Mouse (Mus musculus): ENCODE measurements around the gene Npepps.
A peak's percentile ranks its signal among the peaks of the same experiment; 100 is the strongest.
"Not testable (repeated sequence)": the region's sequence is repeated elsewhere in the genome, so short reads cannot be mapped to it uniquely, and the experiment has no call there.

The Npepps gene

GRCm38 (mm10) chr11:97280216-97280861 lies at the start of gene Npepps:
Npepps (minus strand) TSS chr11:97280638.
- DNase-seq (ENCODE audit: low spot score), result no peak

GRCm38 (mm10) chr11:97328148-97328547 lies 47.7 kb upstream of the Npepps start:
- DNase-seq (ENCODE audit: low spot score), result no peak

GRCm38 (mm10) chr11:97325224-97325623 lies 44.8 kb upstream of the Npepps start:
- DNase-seq (ENCODE audit: low spot score), result no peak

- not testable (repeated sequence) for DNase-seq (ENCODE audit: low spot score)
Observed at GRCm38 (mm10) chr11:97321894-97322600, 41.6 kb upstream of the Npepps start.

GRCm38 (mm10) chr11:97321197-97321596 lies 40.8 kb upstream of the Npepps start:
- no peak for DNase-seq (ENCODE audit: low spot score)

- DNase-seq (ENCODE audit: low spot score), result peak; percentile 95
Observed at GRCm38 (mm10) chr11:97315504-97316503, 35.4 kb upstream of the Npepps start, which contains the start of gene Mrpl45. Mrpl45 (plus strand) TSS chr11:97315716.

- no peak for DNase-seq (ENCODE audit: low spot score)
Observed at GRCm38 (mm10) chr11:97314751-97315503, 34.5 kb upstream of the Npepps start.

GRCm38 (mm10) chr11:97314110-97314509 lies 33.7 kb upstream of the Npepps start:
- no peak for DNase-seq (ENCODE audit: low spot score)

GRCm38 (mm10) chr11:97312871-97313270 lies 32.4 kb upstream of the Npepps start:
- not testable (repeated sequence) for DNase-seq (ENCODE audit: low spot score)

GRCm38 (mm10) chr11:97310895-97311631 lies 30.6 kb upstream of the Npepps start:
- DNase-seq (ENCODE audit: low spot score), result no peak

- peak; percentile 71 for DNase-seq (ENCODE audit: low spot score)
Observed at GRCm38 (mm10) chr11:97309911-97310571, 29.6 kb upstream of the Npepps start.

GRCm38 (mm10) chr11:97309451-97309836 lies 29.0 kb upstream of the Npepps start:
- no peak for DNase-seq (ENCODE audit: low spot score)

GRCm38 (mm10) chr11:97308806-97309450 lies 28.5 kb upstream of the Npepps start:
- no peak for DNase-seq (ENCODE audit: low spot score)

GRCm38 (mm10) chr11:97307294-97308069 lies 27.0 kb upstream of the Npepps start:
- no peak for DNase-seq (ENCODE audit: low spot score)

GRCm38 (mm10) chr11:97304631-97305030 lies 24.2 kb upstream of the Npepps start:
- DNase-seq (ENCODE audit: low spot score), result no peak

GRCm38 (mm10) chr11:97302231-97302781 lies 21.9 kb upstream of the Npepps start:
- no peak for DNase-seq (ENCODE audit: low spot score)

GRCm38 (mm10) chr11:97301406-97301805 lies 21.0 kb upstream of the Npepps start:
- no peak for DNase-seq (ENCODE audit: low spot score)

- DNase-seq (ENCODE audit: low spot score), result no peak
Observed at GRCm38 (mm10) chr11:97299939-97300338, 19.5 kb upstream of the Npepps start.

- DNase-seq (ENCODE audit: low spot score), result no peak
Observed at GRCm38 (mm10) chr11:97296542-97296941, 16.1 kb upstream of the Npepps start.

Measured in layer of hippocampus, adult 9-10 months (tissue).